Mouse (Mus musculus) intestine, embryonic 16.5 days (tissue): ENCODE results near the gene Smarcd2. TPM values are rescaled to one million over a fixed set of nuclear protein-coding genes. Genes with fewer than 3 reads are reported as not detected.
"Not testable (repeated sequence)": the region's sequence is repeated elsewhere in the genome, so short reads cannot be mapped to it uniquely, and the experiment has no call there.

Source experiments
- ATAC-seq: fragments of 200-750 bp; cut with Nextera tagmentation; 2 replicates; pipeline ENCODE4 v1.8.0; 2017; ENCODE audit warnings: moderate TSS enrichment, moderate library complexity
- H3K27ac ChIP-seq: fragments of 300-500 bp; sonication (generic); 2 replicates; pipeline ENCODE4 v1.5.1; 2014; ENCODE audit warnings: mild to moderate bottlenecking, low read length
- H3K27me3 ChIP-seq: fragments of 300-500 bp; sonication (generic); replicated peaks from 2 replicates; pipeline ENCODE4 v1.6.1; 2014; ENCODE audit warnings: low read length, control low read depth, mixed read lengths; ENCODE audit not compliant: control insufficient read depth, insufficient read depth
- H3K36me3 ChIP-seq: fragments of 300-500 bp; sonication (generic); 2 replicates; pipeline ENCODE4 v1.6.1; 2014; ENCODE audit warnings: low read length, control low read depth; ENCODE audit not compliant: control insufficient read depth, insufficient read depth
- H3K4me1 ChIP-seq: fragments of 300-500 bp; sonication (generic); 2 replicates; pipeline ENCODE4 v1.6.1; 2014; ENCODE audit warnings: low read length, control low read depth, mixed read lengths; ENCODE audit not compliant: control insufficient read depth, insufficient read depth
- H3K4me2 ChIP-seq: fragments of 300-500 bp; sonication (generic); 2 replicates; pipeline ENCODE4 v1.6.1; 2014; ENCODE audit warnings: low read depth, low read length, control low read depth
- H3K4me3 ChIP-seq: fragments of 300-500 bp; sonication (generic); 2 replicates; pipeline ENCODE4 v1.5.1; 2014; ENCODE audit warnings: mild to moderate bottlenecking, low read length
- H3K9ac ChIP-seq: fragments of 300-500 bp; sonication (generic); 2 replicates; pipeline ENCODE4 v1.6.1; 2014; ENCODE audit warnings: low read depth, low read length
- H3K9me3 ChIP-seq: fragments of 300-500 bp; sonication (generic); 2 replicates; pipeline ENCODE4 v1.6.1; 2016; ENCODE audit warnings: low read length, control low read depth; ENCODE audit not compliant: control insufficient read depth
- WGBS: fragments of 180-500 bp; shearing (Covaris S2); extraction: QIAGEN DNeasy Blood & Tissue Kit; methylation state at CpG from one replicate; pipeline ENCODE4 v1.1.7; 2014; 5-methylcytosine and 5-hydroxymethylcytosine counted together
- polyA plus RNA-seq: library from polyadenylated mRNA; unstranded; fragments of >200 nt; fragmentation: Nextera tagmentation; extraction: Ambion mirVana; gene quantifications from 2 replicates; pipeline ENCODE4 v1.2.1, GENCODE M21; 2015

The Smarcd2 gene
- polyA plus RNA-seq, 1 experiment from 2014 or later: 48.1 TPM

- Histone ChIP-seq H3K9me3 (no peaks in the 10 kb centered on the region), H3K27ac (no peak overlapping the region), H3K4me3 (no peak overlapping the region), H3K27me3 (no peaks in the 10 kb centered on the region), H3K4me2 (no peak overlapping the region), H3K36me3 (peaks cover 35% of the 10 kb centered on the region), H3K9ac (no peak overlapping the region), H3K4me1 (peaks cover 5% of the 10 kb centered on the region; the same call in 1 of the 2 replicates)
- ATAC-seq: no peak
- 82% methylated on average over 14 of the region's 14 CpGs for WGBS
Measured at GRCm38 (mm10) chr11:106260826-106261450, 11.8 kb downstream of the Smarcd2 start.

GRCm38 (mm10) chr11:106256775-106257174 lies 16.0 kb downstream of the Smarcd2 start:
- peaks cover 3% of the 10 kb centered on the region; the same call in 1 of the 2 replicates for H3K36me3 ChIP-seq
- WGBS: 63% methylated on average over 5 of the region's 5 CpGs
- peak overlapping the region; percentile 84 for H3K9ac ChIP-seq
- H3K27ac ChIP-seq: no peak overlapping the region
- H3K4me2 ChIP-seq: peak overlapping the region; percentile 94
- ATAC-seq: no peak
- no peaks in the 10 kb centered on the region for H3K27me3 ChIP-seq
- H3K4me1 ChIP-seq: peaks cover 12% of the 10 kb centered on the region
- H3K9me3 ChIP-seq: no peaks in the 10 kb centered on the region
- H3K4me3 ChIP-seq: peak overlapping the region; percentile 66

GRCm38 (mm10) chr11:106255685-106256451 lies 16.9 kb downstream of the Smarcd2 start, which contains the start of the genes Ftsj3 and Psmc5:
TSS of gene Ftsj3 (minus strand) at chr11:106256079.
TSS of gene Psmc5 (plus strand) at chr11:106256154.
- Histone ChIP-seq H3K9me3 (no peaks in the 10 kb centered on the region), H3K9ac (peak within 1 kb of the TSS; percentile 84), H3K27ac (peak within 1 kb of the TSS; percentile 72), H3K4me3 (peak within 1 kb of the TSS; percentile 66), H3K36me3 (peaks cover 4% of the 10 kb centered on the region; the same call in 1 of the 2 replicates), H3K4me1 (peaks cover 12% of the 10 kb centered on the region), H3K4me2 (peak within 1 kb of the TSS; percentile 94), H3K27me3 (no peaks in the 10 kb centered on the region)
- WGBS: under 1% methylated on average over 42 of the region's 42 CpGs
- ATAC-seq: peak; percentile 98

- WGBS: 2% methylated on average over 22 of the region's 22 CpGs
- H3K9ac ChIP-seq: peak overlapping the region; percentile 84
- H3K4me3 ChIP-seq: peak overlapping the region; percentile 66
- H3K9me3 ChIP-seq: no peaks in the 10 kb centered on the region
- H3K27me3 ChIP-seq: no peaks in the 10 kb centered on the region
- H3K27ac ChIP-seq: peak overlapping the region; percentile 52; the same call in 1 of the 2 replicates
- H3K4me2 ChIP-seq: peak overlapping the region; percentile 94
- H3K4me1 ChIP-seq: peaks cover 12% of the 10 kb centered on the region
- peaks cover 10% of the 10 kb centered on the region; the same call in 1 of the 2 replicates for H3K36me3 ChIP-seq
- ATAC-seq: no peak
Measured at GRCm38 (mm10) chr11:106255174-106255573, 17.6 kb downstream of the Smarcd2 start.

GRCm38 (mm10) chr11:106254767-106255166 lies 18.0 kb downstream of the Smarcd2 start:
- Histone ChIP-seq H3K36me3 (peaks cover 15% of the 10 kb centered on the region; the same call in 1 of the 2 replicates), H3K9ac (peak overlapping the region; percentile 84), H3K9me3 (no peaks in the 10 kb centered on the region), H3K4me3 (peak overlapping the region; percentile 66), H3K27me3 (no peaks in the 10 kb centered on the region), H3K4me1 (peaks cover 12% of the 10 kb centered on the region), H3K27ac (no peak overlapping the region), H3K4me2 (peak overlapping the region; percentile 94)
- WGBS: 22% methylated on average over 2 of the region's 2 CpGs
- ATAC-seq: no peak

GRCm38 (mm10) chr11:106249326-106249725 lies 23.4 kb downstream of the Smarcd2 start:
- H3K36me3 ChIP-seq: peaks cover 36% of the 10 kb centered on the region
- H3K9me3 ChIP-seq: peaks cover 5% of the 10 kb centered on the region; the same call in 1 of the 2 replicates
- H3K4me3 ChIP-seq: no peak overlapping the region
- ATAC-seq: no peak
- 79% methylated on average over 7 of the region's 7 CpGs for WGBS
- H3K27ac ChIP-seq: no peak overlapping the region
- H3K9ac ChIP-seq: no peak overlapping the region
- H3K4me1 ChIP-seq: no peaks in the 10 kb centered on the region; the same call in 1 of the 2 replicates
- no peaks in the 10 kb centered on the region for H3K27me3 ChIP-seq
- H3K4me2 ChIP-seq: no peak overlapping the region

- Histone ChIP-seq H3K4me1 (no peaks in the 10 kb centered on the region), H3K36me3 (peaks cover 40% of the 10 kb centered on the region), H3K27ac (no peak overlapping the region), H3K27me3 (no peaks in the 10 kb centered on the region), H3K9ac (no peak overlapping the region), H3K9me3 (peaks cover 5% of the 10 kb centered on the region; the same call in 1 of the 2 replicates), H3K4me3 (no peak overlapping the region), H3K4me2 (no peak overlapping the region)
- WGBS: 94% methylated on average over 1 of the region's 1 CpGs
- no peak for ATAC-seq
Measured at GRCm38 (mm10) chr11:106246834-106247233, 25.9 kb downstream of the Smarcd2 start.

- not testable (repeated sequence) for H3K36me3 ChIP-seq, H3K4me1 ChIP-seq, H3K9me3 ChIP-seq, H3K4me3 ChIP-seq, H3K27me3 ChIP-seq, ATAC-seq, H3K27ac ChIP-seq, H3K9ac ChIP-seq, H3K4me2 ChIP-seq
- 78% methylated on average over 8 of the region's 8 CpGs for WGBS
Measured at GRCm38 (mm10) chr11:106233978-106234377, 38.8 kb downstream of the Smarcd2 start.

GRCm38 (mm10) chr11:106220603-106221002 lies 52.2 kb downstream of the Smarcd2 start:
- H3K4me2 ChIP-seq: no peak overlapping the region
- peaks cover 10% of the 10 kb centered on the region; the same call in 1 of the 2 replicates for H3K4me1 ChIP-seq
- H3K9me3 ChIP-seq: no peaks in the 10 kb centered on the region
- no peak overlapping the region for H3K9ac ChIP-seq
- no peak for ATAC-seq
- peaks cover 7% of the 10 kb centered on the region; the same call in 1 of the 2 replicates for H3K36me3 ChIP-seq
- H3K27me3 ChIP-seq: no peaks in the 10 kb centered on the region
- no peak overlapping the region for H3K4me3 ChIP-seq
- WGBS: 78% methylated on average over 3 of the region's 3 CpGs
- H3K27ac ChIP-seq: no peak overlapping the region
